Mouse (Mus musculus) cortical plate, adult 2 months (tissue): ENCODE results near the gene L2hgdh.

Experiments
- CTCF ChIP-seq: fragments of 200-500 bp; IDR thresholded peaks from 2 replicates; pipeline ENCODE4 v1.5.1; 2011; ENCODE audit warnings: mild to moderate bottlenecking, control low read depth, low read length; ENCODE audit not compliant: insufficient read depth; ENCODE audit errors: extremely low read depth
- POLR2A ChIP-seq: fragments of 200-500 bp; IDR thresholded peaks from 2 replicates; pipeline ENCODE4 v1.6.1; 2011; ENCODE audit warnings: mild to moderate bottlenecking, low read length, control low read depth; ENCODE audit not compliant: insufficient read depth; ENCODE audit errors: extremely low read depth

DNA sequence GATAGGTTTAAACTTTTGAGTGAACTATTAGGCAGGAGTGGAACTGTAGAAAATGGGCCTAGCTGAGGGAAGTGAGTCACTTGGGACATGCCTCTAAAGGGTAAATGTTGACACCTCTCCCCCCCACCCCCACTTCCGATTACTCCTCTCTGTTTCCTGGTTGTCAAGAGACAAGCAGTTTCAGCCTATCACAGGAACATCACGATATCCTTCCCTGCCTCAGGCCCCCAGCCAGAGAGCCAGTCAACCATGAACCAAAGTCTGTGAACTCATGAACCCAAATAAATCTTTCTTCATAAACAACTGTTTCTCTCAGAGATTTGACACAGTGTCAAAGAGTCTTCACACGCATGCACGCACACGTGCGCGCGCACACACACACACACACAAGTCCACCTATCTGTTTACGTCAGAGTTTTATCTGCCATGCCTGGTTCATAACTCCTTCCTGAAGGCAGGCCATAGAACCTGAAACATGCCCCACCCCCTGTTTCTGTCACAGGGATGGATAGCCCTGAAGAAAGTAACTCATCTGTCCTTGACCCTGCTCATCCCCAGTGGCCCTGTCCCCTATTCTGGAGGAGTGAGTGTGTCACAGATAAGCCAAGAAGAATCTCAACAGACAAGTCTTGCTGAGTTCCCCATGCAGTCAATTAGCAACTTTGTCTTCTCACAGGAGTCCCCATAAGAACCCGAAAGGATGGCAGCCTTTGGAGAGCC is 41.7 kb upstream of the L2hgdh start:
- TF ChIP-seq CTCF: no peak
- TF ChIP-seq POLR2A: no peak
